Mouse (Mus musculus) cortical plate, adult 2 months (tissue): ENCODE measurements at regions not wholly inside any gene's neighbourhood (a gene's known extent, or its start where the extent isn't known, plus 50 kb on each side); places are given as distances from the start of the nearest gene placed in this dataset.

Experiments
- H3K27ac ChIP-seq: fragments of 200-500 bp; 2 replicates; pipeline ENCODE4 v1.5.1; 2012; ENCODE audit warnings: low read length, control low read depth, inconsistent platforms; ENCODE audit not compliant: insufficient read depth
- H3K4me1 ChIP-seq: fragments of 200-500 bp; 2 replicates; pipeline ENCODE4 v1.6.1; 2011; ENCODE audit warnings: low read length; ENCODE audit not compliant: control insufficient read depth, insufficient read depth
- H3K4me3 ChIP-seq: fragments of 200-500 bp; 2 replicates; pipeline ENCODE4 v1.5.1; 2011; ENCODE audit warnings: mild to moderate bottlenecking, low read length, control low read depth; ENCODE audit not compliant: insufficient read depth
- CTCF ChIP-seq: fragments of 200-500 bp; IDR thresholded peaks from 2 replicates; pipeline ENCODE4 v1.5.1; 2011; ENCODE audit warnings: mild to moderate bottlenecking, control low read depth, low read length; ENCODE audit not compliant: insufficient read depth; ENCODE audit errors: extremely low read depth
- POLR2A ChIP-seq: fragments of 200-500 bp; IDR thresholded peaks from 2 replicates; pipeline ENCODE4 v1.6.1; 2011; ENCODE audit warnings: mild to moderate bottlenecking, low read length, control low read depth; ENCODE audit not compliant: insufficient read depth; ENCODE audit errors: extremely low read depth

DNA sequence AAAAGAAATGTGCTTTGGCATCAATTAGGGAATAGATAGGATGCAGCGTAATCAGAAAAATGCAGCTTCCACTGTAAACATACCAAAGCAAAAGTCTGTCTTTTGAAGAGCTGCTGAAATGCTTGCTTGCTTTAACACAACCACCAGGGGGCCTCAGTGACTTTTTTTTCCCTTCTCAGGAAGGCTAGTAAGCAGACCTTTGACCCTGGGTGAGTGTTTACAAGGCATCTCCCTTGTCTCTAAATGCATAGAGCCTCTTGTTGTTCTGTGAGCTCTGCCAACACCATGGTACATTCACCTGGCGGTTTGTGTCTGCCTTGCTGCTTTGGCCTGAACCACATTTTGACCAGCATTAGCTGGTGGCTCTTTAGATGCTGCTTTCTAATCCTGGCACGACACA lies 191.9 kb upstream of the C9orf72 start:
- Histone ChIP-seq H3K27ac (no peak overlapping the region), H3K4me3 (no peak overlapping the region), H3K4me1 (no peaks in the 10 kb centered on the region)
- TF ChIP-seq CTCF = peak; percentile 27; the same call in 1 of the 2 replicates
- TF ChIP-seq POLR2A = no peak

DNA sequence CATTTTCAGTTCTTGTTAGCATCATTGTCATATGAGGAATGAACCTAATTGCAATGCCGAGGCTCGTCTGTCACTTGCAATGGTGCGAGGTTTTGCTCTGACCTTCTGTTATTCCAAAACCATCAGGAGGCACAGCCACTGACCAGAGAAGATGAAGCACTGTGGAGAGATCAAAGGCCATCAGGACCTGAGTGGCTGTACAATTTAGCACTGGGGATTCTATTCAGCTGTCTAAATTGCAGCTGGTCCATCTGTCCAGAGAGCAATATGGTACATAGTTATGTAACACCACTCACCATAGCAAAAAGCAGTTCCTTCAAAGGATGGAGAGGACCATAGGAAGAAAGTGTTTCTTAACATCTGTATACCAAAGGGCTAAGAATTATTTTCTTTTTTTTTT lies 187.5 kb upstream of the C9orf72 start:
- Histone ChIP-seq H3K27ac (no peak overlapping the region), H3K4me3 (no peak overlapping the region), H3K4me1 (no peaks in the 10 kb centered on the region)
- no peak for TF ChIP-seq POLR2A
- no peak for TF ChIP-seq CTCF

DNA sequence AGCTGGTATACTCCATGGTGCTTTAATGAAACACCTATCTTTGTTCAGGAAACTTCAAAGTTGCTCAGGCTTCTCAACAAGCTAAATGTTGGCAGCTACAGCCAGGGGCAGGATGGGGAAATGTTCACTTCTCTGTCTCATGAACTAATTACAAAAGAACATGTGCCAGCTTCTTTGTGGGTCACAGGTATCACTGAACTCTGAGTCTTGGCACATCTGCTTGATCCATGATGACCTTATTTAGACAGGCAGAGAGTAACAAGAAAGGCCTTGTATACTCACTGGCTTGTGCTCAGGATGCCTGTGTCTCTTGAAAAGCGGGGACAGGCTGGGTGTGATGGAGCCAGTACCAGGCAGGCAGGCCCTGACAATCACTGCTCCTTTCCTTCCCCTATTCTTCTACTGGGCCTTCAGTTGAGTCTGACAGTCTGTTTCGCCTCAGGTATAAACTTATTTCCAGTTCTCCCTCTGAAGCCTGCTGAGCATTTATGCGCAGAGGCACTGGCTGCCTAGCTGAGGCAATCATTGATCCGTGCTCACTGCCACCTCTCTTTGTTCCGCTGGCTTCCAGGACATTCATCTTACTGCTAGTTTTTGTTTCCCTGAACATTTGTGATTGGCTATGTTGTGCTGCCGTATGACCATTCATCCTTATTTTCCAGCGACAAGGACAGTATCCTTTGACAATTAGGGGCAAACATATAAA lies 179.5 kb upstream of the C9orf72 start:
- Histone ChIP-seq H3K4me3 (no peak overlapping the region), H3K4me1 (no peaks in the 10 kb centered on the region; the same call in 1 of the 2 replicates), H3K27ac (no peak overlapping the region)
- TF ChIP-seq POLR2A = no peak
- TF ChIP-seq CTCF = no peak

DNA sequence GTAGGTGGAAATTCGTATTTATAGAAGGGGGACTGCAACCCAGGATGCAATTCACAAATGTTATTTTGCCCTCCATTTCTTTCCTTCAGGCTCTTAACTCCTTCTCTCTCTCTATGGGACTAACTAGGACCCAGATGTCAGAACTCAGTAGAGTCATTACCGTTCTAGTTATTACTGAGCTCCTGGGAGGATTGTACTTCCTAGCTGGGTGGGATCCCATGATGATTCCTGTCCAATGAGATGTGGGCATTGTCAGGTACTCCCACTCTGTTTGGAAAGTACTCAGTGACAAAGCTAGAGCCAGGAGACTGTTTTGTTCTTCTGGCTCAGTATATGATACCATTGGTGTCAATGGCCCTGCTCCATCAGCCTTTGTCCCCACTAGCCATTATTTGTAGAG lies 178.1 kb upstream of the C9orf72 start:
- no peak overlapping the region for H3K4me3 ChIP-seq
- TF ChIP-seq POLR2A = no peak
- TF ChIP-seq CTCF = no peak
- no peaks in the 10 kb centered on the region; the same call in 1 of the 2 replicates for H3K4me1 ChIP-seq
- no peak overlapping the region for H3K27ac ChIP-seq

- TF ChIP-seq POLR2A = no peak
- TF ChIP-seq CTCF = no peak
- no peak overlapping the region for H3K4me3 ChIP-seq
- H3K4me1 ChIP-seq = no peaks in the 10 kb centered on the region; the same call in 1 of the 2 replicates
- no peak overlapping the region for H3K27ac ChIP-seq
Observed at GRCm38 (mm10) chr4:35403594-35403993, 177.6 kb upstream of the C9orf72 start.

GRCm38 (mm10) chr4:35402376-35403133 lies 176.6 kb upstream of the C9orf72 start:
- TF ChIP-seq POLR2A (no peak), CTCF (no peak)
- Histone ChIP-seq H3K27ac (no peak overlapping the region), H3K4me1 (no peaks in the 10 kb centered on the region; the same call in 1 of the 2 replicates), H3K4me3 (no peak overlapping the region)

DNA sequence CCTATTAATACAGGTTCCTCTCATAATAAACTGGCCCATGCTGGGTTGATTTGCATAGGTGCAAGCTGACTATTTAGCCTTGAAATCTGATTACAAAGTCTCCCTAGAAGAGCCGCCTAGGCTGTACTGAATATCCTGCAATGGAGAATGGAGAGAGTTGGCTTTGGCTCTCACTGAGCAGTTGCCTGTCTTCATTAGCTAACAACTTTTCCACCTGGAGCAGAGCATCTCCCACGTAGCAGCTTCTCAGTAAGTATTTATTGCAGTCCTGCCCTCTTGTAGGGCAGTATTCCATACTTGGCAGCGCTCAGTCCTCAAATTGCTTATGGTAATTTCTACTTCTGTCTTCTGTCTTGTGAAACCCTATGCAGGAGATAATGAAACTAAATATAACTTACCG lies 175.8 kb upstream of the C9orf72 start:
- Histone ChIP-seq H3K4me3 (no peak overlapping the region), H3K4me1 (no peaks in the 10 kb centered on the region; the same call in 1 of the 2 replicates), H3K27ac (no peak overlapping the region)
- TF ChIP-seq POLR2A = no peak
- no peak for TF ChIP-seq CTCF

DNA sequence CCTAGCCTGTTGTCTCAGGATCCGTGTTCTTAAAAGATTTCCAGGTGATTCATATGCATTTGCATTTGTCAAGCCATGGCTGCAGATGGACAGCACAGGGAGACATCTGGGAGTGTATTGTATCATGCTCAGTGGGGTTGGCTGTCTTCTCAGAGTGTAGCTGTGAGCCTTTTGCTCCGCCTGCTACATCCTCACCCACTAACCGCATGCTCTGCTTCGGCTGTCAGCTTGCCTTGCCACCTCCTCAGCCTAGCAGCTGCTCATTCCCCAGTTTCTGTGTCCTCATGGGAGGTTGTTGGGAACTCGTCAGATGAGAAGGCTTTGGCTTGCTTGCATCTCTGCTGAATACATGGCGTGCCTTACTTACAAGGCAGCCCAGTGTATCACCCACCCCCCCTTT lies 174.5 kb upstream of the C9orf72 start:
- Histone ChIP-seq H3K27ac (no peak overlapping the region), H3K4me1 (no peaks in the 10 kb centered on the region; the same call in 1 of the 2 replicates), H3K4me3 (no peak overlapping the region)
- TF ChIP-seq CTCF (no peak), POLR2A (no peak)

- Histone ChIP-seq H3K27ac (no peak overlapping the region), H3K4me1 (no peaks in the 10 kb centered on the region), H3K4me3 (no peak overlapping the region)
- TF ChIP-seq CTCF = no peak
- TF ChIP-seq POLR2A = no peak
Observed at GRCm38 (mm10) chr4:35395583-35395877, 169.6 kb upstream of the C9orf72 start.

- no peak overlapping the region for H3K4me3 ChIP-seq
- H3K27ac ChIP-seq = no peak overlapping the region
- no peaks in the 10 kb centered on the region for H3K4me1 ChIP-seq
- TF ChIP-seq CTCF = no peak
- TF ChIP-seq POLR2A = no peak
Observed at GRCm38 (mm10) chr4:35394821-35395582, 169.0 kb upstream of the C9orf72 start.

DNA sequence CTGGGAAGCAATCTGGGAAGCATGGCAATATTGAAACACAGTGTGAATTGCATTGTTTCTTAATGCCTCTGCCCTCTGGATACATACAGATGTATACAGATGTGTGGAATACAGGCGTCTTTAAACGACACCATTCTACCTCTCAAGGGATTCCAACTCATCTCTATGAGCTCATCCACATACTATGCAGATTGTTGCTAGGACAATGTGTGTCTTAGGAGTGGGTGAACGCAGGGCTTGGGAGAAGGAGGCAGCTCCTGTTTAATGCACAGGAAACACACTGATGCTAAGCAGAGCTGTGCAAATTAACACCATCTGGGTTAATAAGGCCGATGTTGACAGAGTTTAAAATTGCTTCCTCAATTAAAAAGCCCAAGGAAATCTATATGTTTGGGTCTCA lies 149.8 kb upstream of the C9orf72 start:
- H3K4me3 ChIP-seq = no peak overlapping the region
- no peak overlapping the region for H3K27ac ChIP-seq
- H3K4me1 ChIP-seq = no peaks in the 10 kb centered on the region
- no peak for TF ChIP-seq POLR2A
- no peak for TF ChIP-seq CTCF
